Mouse (Mus musculus) heart, adult 2 months (tissue): ENCODE results near the gene Gnat1. TPM values are rescaled to one million over a fixed set of nuclear protein-coding genes. Genes with fewer than 3 reads are reported as not detected.

Source experiments
- DNase-seq, 2 experiments: peaks; one replicate each; pipeline ENCODE4 v3.0.0; 2021
- H3K27ac ChIP-seq: fragments of 200-600 bp; 2 replicates; pipeline ENCODE4 v1.8.1; 2022
- H3K27me3 ChIP-seq: fragments of 200-500 bp; 2 replicates; pipeline ENCODE4 v1.6.1; 2012; ENCODE audit warnings: mild to moderate bottlenecking, low read length, inconsistent platforms, mixed read lengths; ENCODE audit not compliant: control insufficient read depth, insufficient read depth
- H3K36me3 ChIP-seq: fragments of 200-500 bp; 2 replicates; pipeline ENCODE4 v1.6.1; 2012; ENCODE audit warnings: low read length, inconsistent platforms; ENCODE audit not compliant: control insufficient read depth, insufficient read depth
- H3K4me1 ChIP-seq: fragments of 200-500 bp; 2 replicates; pipeline ENCODE4 v1.6.1; 2011; ENCODE audit warnings: low read length; ENCODE audit not compliant: control insufficient read depth, insufficient read depth
- H3K4me3 ChIP-seq: fragments of 200-600 bp; 2 replicates; pipeline ENCODE4 v1.8.1; 2022
- H3K79me2 ChIP-seq: fragments of 200-500 bp; replicated peaks from 2 replicates; pipeline ENCODE4 v1.6.1; 2012; ENCODE audit warnings: mild to moderate bottlenecking, inconsistent platforms, low read length, moderate library complexity, mixed read lengths; ENCODE audit not compliant: control insufficient read depth, insufficient read depth
- H3K9ac ChIP-seq: fragments of 200-500 bp; 2 replicates; pipeline ENCODE4 v1.6.1; 2012; ENCODE audit warnings: low read depth, mild to moderate bottlenecking, control low read depth, inconsistent platforms, low read length, mixed read lengths
- CTCF ChIP-seq: fragments of 200-600 bp; IDR thresholded peaks from 2 replicates; pipeline ENCODE4 v1.8.1; 2022; ENCODE audit warnings: antibody characterized with exemption, mild to moderate bottlenecking, moderate library complexity
- EP300 ChIP-seq: fragments of 200-500 bp; IDR thresholded peaks from 2 replicates; pipeline ENCODE4 v1.6.1; 2011; ENCODE audit warnings: low read depth, low read length, control low read depth; ENCODE audit not compliant: insufficient read depth
- POLR2A ChIP-seq: fragments of 200-500 bp; IDR thresholded peaks from 2 replicates; pipeline ENCODE4 v1.6.1; 2011; ENCODE audit warnings: mild to moderate bottlenecking, low read depth, low read length, control low read depth; ENCODE audit not compliant: insufficient read depth
- WGBS: fragments of 180-500 bp; shearing (Covaris S2); methylation state at CpG from one replicate; pipeline ENCODE4 v1.1.7; 2018; 5-methylcytosine and 5-hydroxymethylcytosine counted together
- intact Hi-C: fragments of 180-260 bp; cut with DNase I; formaldehyde crosslinking; loops from one replicate; pipeline ENCODE4 v1.15.1; 2025
- polyA plus RNA-seq: library from polyadenylated mRNA; depleted of rRNA; stranded (reverse); fragments of >200 nt; gene quantifications from 2 replicates; pipeline ENCODE4 v1.2.3, GENCODE M21; 2012
- total RNA-seq, 2 experiments: library from RNA; stranded (reverse); gene quantifications; 2 replicates each; pipeline ENCODE4 v1.2.3; 2021

The Gnat1 gene
- total and polyA plus RNA-seq, 3 experiments, result not detected

DNA sequence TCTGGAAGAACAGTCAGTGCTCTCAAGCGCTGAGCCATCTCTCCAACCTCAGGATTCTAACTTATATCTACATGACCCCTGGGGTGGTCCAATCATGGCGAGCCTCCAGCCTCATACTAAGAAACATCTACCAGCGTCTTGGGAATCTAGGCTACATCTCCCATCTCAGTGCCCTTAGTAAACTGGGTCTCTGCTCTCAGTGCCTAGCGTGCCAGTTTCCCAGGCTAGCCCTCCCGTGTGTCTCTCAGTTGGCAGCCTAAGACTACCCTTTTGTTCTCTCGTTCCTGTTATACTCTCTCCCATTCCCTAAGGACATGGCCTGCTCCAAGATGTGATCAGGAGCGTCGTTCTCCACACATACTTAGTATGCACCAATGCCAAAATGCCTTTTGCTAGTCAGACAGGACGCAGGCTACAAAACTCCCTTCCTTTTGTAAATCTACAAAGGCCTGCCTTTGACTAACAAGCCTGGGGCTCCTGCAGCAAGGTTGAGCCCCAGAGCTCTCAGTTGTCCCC lies 48.1 kb downstream of the Gnat1 start:
- TF ChIP-seq CTCF (no peak), POLR2A (no peak), EP300 (no peak)
- Histone ChIP-seq H3K4me1 (peaks cover 35% of the 10 kb centered on the region), H3K9ac (peak overlapping the region; percentile 22; the same call in 1 of the 2 replicates), H3K36me3 (peaks cover 6% of the 10 kb centered on the region; the same call in 1 of the 2 replicates), H3K79me2 (peaks cover 8% of the 10 kb centered on the region), H3K4me3 (no peak overlapping the region; the same call in 1 of the 2 replicates), H3K27me3 (no peaks in the 10 kb centered on the region), H3K27ac (peak overlapping the region; percentile 97)
- peak; percentile 2 to 23 for DNase-seq
- intact Hi-C loops, result loop anchor here (5.0 kb wide), 1 partner anchor 64 kb away; the partner anchor contains the start of gene Hyal2
- WGBS, result 42% methylated on average over 9 of the region's 9 CpGs

DNA sequence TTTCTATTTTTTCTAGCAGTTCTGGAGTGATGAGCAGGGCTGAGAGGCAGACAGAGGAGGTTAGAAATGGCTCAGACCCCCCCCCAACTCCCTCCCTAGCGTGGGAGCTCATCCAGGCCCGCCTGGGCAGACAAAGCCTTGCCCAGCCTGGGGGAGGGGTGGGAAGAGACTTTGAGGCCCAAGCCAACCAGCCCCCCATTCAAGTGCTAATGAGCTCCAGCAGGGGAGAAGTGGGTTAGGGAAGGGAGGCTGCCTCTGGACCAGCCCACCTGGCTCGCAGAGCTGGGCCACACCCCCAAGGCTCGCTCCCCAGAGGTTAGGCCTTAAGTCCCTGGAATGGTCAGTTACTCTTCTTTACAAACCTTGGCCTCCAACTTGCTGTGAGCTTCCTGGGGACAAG lies 48.9 kb downstream of the Gnat1 start:
- intact Hi-C loops, result loop anchor here (5.0 kb wide), 1 partner anchor 63 kb away; the partner anchor contains the start of gene Hyal2
- DNase-seq, result peak in 1 of 2 experiments; percentile 57
- H3K4me1 ChIP-seq, result peaks cover 39% of the 10 kb centered on the region
- peak overlapping the region; percentile 97 for H3K27ac ChIP-seq
- no peaks in the 10 kb centered on the region for H3K27me3 ChIP-seq
- H3K79me2 ChIP-seq, result peaks cover 8% of the 10 kb centered on the region
- no peak for TF ChIP-seq POLR2A
- TF ChIP-seq CTCF, result no peak
- TF ChIP-seq EP300, result no peak
- WGBS, result 27% methylated on average over 4 of the region's 4 CpGs
- no peak overlapping the region; the same call in 1 of the 2 replicates for H3K4me3 ChIP-seq
- peaks cover 6% of the 10 kb centered on the region; the same call in 1 of the 2 replicates for H3K36me3 ChIP-seq
- no peak overlapping the region for H3K9ac ChIP-seq

DNA sequence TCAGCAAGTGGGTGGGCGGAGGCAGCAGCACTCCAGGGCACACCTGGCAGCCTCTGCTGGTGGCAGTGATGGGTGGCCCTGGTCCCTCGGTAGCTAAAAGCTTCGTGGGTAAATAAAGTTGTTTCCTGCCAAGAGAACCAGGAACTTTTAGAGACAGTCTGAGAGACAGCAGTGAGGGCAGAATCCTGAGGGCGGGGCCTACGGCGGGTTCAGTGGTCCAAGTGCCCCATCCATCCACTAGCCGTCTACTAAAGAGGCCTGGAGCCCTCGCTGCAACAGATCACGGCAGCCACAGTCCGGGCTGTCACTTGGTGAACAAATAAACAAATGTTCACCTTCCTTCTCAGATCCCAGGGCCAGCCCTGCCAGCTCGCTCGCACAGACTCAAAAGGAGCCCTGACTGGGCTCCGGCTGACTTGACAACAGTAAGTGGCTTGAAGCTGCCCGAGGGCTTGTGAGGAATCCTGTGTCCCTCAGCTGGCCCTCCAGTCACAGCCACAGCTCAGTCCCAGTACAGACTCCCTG lies 49.5 kb downstream of the Gnat1 start:
- TF ChIP-seq POLR2A (no peak), CTCF (no peak), EP300 (no peak)
- Histone ChIP-seq H3K79me2 (peaks cover 7% of the 10 kb centered on the region), H3K27ac (peak overlapping the region; percentile 97), H3K9ac (peak overlapping the region; percentile 31), H3K27me3 (no peaks in the 10 kb centered on the region), H3K36me3 (peaks cover 6% of the 10 kb centered on the region; the same call in 1 of the 2 replicates), H3K4me1 (peaks cover 43% of the 10 kb centered on the region), H3K4me3 (peak overlapping the region; percentile 11; the same call in 1 of the 2 replicates)
- 34% methylated on average over 14 of the region's 14 CpGs for WGBS
- DNase-seq, result peak in 1 of 2 experiments; percentile 56
- intact Hi-C loops, result loop anchor here (5.0 kb wide), 1 partner anchor 63 kb away; the partner anchor contains the start of gene Hyal2

GRCm38 (mm10) chr9:107629411-107629730 lies 50.1 kb downstream of the Gnat1 start:
- no peak for DNase-seq
- TF ChIP-seq POLR2A (0 out of 2 replicates have a peak, but pooled peaks have one; percentile 19), CTCF (no peak), EP300 (no peak)
- Histone ChIP-seq H3K79me2 (peaks cover 6% of the 10 kb centered on the region), H3K27me3 (no peaks in the 10 kb centered on the region), H3K4me1 (peaks cover 49% of the 10 kb centered on the region), H3K9ac (peak overlapping the region; percentile 30), H3K27ac (peak overlapping the region; percentile 97), H3K36me3 (peaks cover 6% of the 10 kb centered on the region; the same call in 1 of the 2 replicates), H3K4me3 (peak overlapping the region; percentile 7)
- intact Hi-C loops, result no loop called here
- WGBS, result 29% methylated on average over 4 of the region's 4 CpGs

- peak; percentile 77 to 82 for DNase-seq
- Histone ChIP-seq H3K79me2 (peaks cover 6% of the 10 kb centered on the region), H3K4me3 (peak overlapping the region; percentile 35), H3K27me3 (no peaks in the 10 kb centered on the region), H3K27ac (peak overlapping the region; percentile 97), H3K9ac (peak overlapping the region; percentile 31), H3K4me1 (peaks cover 54% of the 10 kb centered on the region), H3K36me3 (peaks cover 9% of the 10 kb centered on the region)
- intact Hi-C loops, result no loop called here
- TF ChIP-seq EP300 (0 out of 2 replicates have a peak, but pooled peaks have one; percentile 62), CTCF (no peak), POLR2A (0 out of 2 replicates have a peak, but pooled peaks have one; percentile 31)
- 35% methylated on average over 15 of the region's 15 CpGs for WGBS
Measured at GRCm38 (mm10) chr9:107628721-107629410, 50.6 kb downstream of the Gnat1 start.
